Mouse (Mus musculus): ENCODE measurements around the gene Lin7c. TPM values are rescaled to one million over a fixed set of nuclear protein-coding genes. Genes with fewer than 3 reads are reported as not detected.
A peak's percentile ranks its signal among the peaks of the same experiment; 100 is the strongest.

The Lin7c gene
- polyA plus RNA-seq, 1 experiment: 0.04 TPM

DNA sequence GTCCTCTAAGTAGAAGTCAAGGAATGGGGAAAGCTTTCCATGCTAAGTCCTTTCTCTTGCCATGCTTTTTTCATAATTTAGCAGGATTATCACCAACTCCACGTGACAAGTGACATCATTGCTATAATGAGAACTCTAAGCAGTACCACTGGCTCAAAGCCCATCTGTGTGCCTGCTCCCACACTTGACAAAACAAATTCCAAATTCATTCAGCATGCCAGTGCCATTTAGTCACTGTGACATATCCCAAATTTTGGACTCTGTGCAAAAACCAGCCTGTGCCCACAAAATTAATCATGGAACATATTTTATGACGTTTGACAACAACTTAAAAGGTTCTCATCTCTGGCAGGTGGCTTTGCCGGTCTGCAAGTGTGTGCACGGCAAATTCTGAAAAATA lies 6.5 kb upstream of the Lin7c start:
- H3K27me3 ChIP-seq (ENCODE audit: control insufficient read depth): peaks cover 9% of the 10 kb centered on the region
- no peaks in the 10 kb centered on the region for H3K36me3 ChIP-seq (ENCODE audit: control insufficient read depth)
- no peaks in the 10 kb centered on the region for H3K9me3 ChIP-seq (ENCODE audit: control insufficient read depth, low read length)
- TF ChIP-seq GATA1 (IDR thresholded peaks at IDR 0.05; ENCODE audit: low read length) (no peak), TAL1 (IDR thresholded peaks at IDR 0.05; ENCODE audit: low read length) (no peak)
- H3K4me1 ChIP-seq (ENCODE audit: control insufficient read depth): no peaks in the 10 kb centered on the region
- H3K4me3 ChIP-seq (replicated peaks): no peak overlapping the region

DNA sequence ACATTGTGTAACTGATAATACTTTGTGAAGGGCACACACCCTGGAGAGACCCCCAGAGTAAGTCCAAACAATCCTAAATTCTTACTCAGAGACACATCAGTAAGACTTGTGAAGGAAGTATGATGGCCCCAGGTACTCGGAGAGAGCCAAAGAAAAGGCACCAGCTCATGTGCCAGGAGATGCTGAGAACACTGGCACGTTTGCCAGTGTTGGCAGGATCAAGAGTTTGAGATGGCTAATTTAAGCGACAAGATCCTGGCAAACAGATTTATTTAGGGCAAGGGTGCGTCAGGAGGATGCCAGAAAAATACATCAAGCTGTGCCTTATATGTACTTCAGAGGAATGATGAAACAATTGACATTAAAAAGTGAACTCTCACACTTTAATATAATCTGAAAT lies 6.1 kb upstream of the Lin7c start:
- TF ChIP-seq GATA1 (IDR thresholded peaks at IDR 0.05; ENCODE audit: low read length): no peak
- no peak for TF ChIP-seq TAL1 (IDR thresholded peaks at IDR 0.05; ENCODE audit: low read length)
- Histone ChIP-seq H3K27me3 (ENCODE audit: control insufficient read depth) (peaks cover 9% of the 10 kb centered on the region), H3K4me3 (replicated peaks) (no peak overlapping the region), H3K9me3 (ENCODE audit: control insufficient read depth, low read length) (no peaks in the 10 kb centered on the region), H3K4me1 (ENCODE audit: control insufficient read depth) (no peaks in the 10 kb centered on the region), H3K36me3 (ENCODE audit: control insufficient read depth) (no peaks in the 10 kb centered on the region)

DNA sequence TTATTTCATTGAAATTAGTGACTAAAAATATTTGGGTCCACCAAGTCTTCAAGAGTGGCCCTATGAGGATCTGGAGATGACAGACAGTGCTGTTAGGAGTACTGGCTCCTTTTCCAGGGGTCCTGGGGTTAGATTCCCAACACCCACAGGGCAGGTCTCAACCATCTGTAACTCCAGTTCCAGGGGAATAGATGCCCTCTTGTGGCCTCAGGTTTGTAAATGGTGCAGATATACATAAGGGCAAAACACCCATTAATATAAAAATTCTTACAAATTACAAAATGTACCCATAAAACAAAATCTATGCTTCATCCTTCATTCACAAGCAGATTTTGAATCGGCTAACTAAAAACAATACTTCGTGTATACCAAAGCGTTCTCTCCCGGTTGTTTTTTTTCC lies 585 bp upstream of the Lin7c start:
- TF ChIP-seq TAL1 (IDR thresholded peaks at IDR 0.05; ENCODE audit: low read length): no peak
- TF ChIP-seq GATA1 (IDR thresholded peaks at IDR 0.05; ENCODE audit: low read length): no peak
- Histone ChIP-seq H3K27me3 (ENCODE audit: control insufficient read depth) (peaks cover 3% of the 10 kb centered on the region), H3K4me3 (replicated peaks) (peak overlapping the region; percentile 98), H3K36me3 (ENCODE audit: control insufficient read depth) (peaks cover 10% of the 10 kb centered on the region), H3K9me3 (ENCODE audit: control insufficient read depth, low read length) (no peaks in the 10 kb centered on the region), H3K4me1 (ENCODE audit: control insufficient read depth) (peaks cover 25% of the 10 kb centered on the region)

DNA sequence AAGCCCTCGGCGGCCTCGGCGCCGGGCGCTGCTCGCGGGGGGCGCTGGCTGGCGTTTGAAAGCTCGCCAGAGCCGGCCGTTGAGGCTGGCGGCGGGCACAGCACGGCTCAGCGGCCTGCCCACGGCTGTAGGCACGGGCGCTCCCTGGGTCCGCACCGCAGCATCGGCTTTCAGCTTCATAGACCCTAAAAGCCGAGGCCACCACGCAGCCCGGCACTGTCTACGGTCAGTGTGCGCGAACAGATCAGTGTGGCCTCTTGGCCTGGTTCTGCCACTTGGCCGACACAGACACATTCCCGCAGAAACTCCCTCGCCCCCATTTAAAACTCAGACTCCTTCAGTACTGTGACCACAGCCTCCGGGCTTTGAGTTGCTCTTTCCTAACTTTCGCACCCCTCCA lies 378 bp downstream of the Lin7c start:
- Histone ChIP-seq H3K4me1 (ENCODE audit: control insufficient read depth) (peaks cover 25% of the 10 kb centered on the region), H3K36me3 (ENCODE audit: control insufficient read depth) (peaks cover 20% of the 10 kb centered on the region), H3K9me3 (ENCODE audit: control insufficient read depth, low read length) (no peaks in the 10 kb centered on the region), H3K27me3 (ENCODE audit: control insufficient read depth) (peaks cover 3% of the 10 kb centered on the region), H3K4me3 (replicated peaks) (peak overlapping the region; percentile 98)
- TF ChIP-seq GATA1 (IDR thresholded peaks at IDR 0.05; ENCODE audit: low read length): no peak
- no peak for TF ChIP-seq TAL1 (IDR thresholded peaks at IDR 0.05; ENCODE audit: low read length)

DNA sequence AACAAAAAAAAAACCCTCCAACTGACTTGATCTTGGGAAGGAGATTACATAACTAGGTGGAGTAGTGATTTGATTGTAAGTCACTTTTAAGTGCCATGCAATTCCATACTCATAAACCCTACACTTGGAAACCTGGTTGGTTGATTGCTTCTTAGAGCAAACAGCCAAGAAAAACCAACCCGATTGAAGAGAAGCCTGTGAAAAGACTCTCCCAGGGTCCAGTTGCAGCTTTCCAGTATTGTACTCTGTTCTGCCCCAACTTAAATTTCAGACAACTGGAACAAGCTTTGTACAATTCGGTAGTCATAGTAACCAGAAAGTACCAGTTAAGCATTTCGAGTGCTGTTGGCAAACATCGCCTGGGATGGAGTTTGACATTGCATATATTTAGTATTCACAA lies 818 bp downstream of the Lin7c start:
- H3K4me3 ChIP-seq (replicated peaks): peak overlapping the region; percentile 98
- H3K4me1 ChIP-seq (ENCODE audit: control insufficient read depth): peaks cover 25% of the 10 kb centered on the region
- H3K9me3 ChIP-seq (ENCODE audit: control insufficient read depth, low read length): no peaks in the 10 kb centered on the region
- peaks cover 24% of the 10 kb centered on the region for H3K36me3 ChIP-seq (ENCODE audit: control insufficient read depth)
- peaks cover 2% of the 10 kb centered on the region for H3K27me3 ChIP-seq (ENCODE audit: control insufficient read depth)
- no peak for TF ChIP-seq GATA1 (IDR thresholded peaks at IDR 0.05; ENCODE audit: low read length)
- no peak for TF ChIP-seq TAL1 (IDR thresholded peaks at IDR 0.05; ENCODE audit: low read length)

DNA sequence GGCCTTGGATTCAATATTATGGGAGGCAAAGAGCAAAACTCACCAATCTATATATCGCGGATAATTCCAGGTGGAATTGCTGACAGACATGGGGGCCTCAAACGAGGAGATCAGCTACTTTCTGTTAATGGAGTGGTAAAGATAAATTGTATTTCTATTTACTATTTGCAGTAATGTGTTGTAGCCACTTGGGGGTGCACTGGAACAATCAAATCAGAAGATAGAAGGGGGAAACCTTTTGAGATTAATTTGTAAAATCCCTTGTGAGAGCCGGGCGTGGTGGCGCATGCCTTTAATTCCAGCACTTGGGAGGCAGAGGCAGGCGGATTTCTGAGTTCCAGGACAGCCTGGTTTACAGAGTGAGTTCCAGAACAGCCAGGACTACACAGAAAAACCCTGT lies 5.7 kb downstream of the Lin7c start:
- Histone ChIP-seq H3K27me3 (ENCODE audit: control insufficient read depth) (no peaks in the 10 kb centered on the region), H3K4me3 (replicated peaks) (no peak overlapping the region), H3K4me1 (ENCODE audit: control insufficient read depth) (peaks cover 19% of the 10 kb centered on the region), H3K9me3 (ENCODE audit: control insufficient read depth, low read length) (no peaks in the 10 kb centered on the region), H3K36me3 (ENCODE audit: control insufficient read depth) (peaks cover 67% of the 10 kb centered on the region)
- no peak for TF ChIP-seq GATA1 (IDR thresholded peaks at IDR 0.05; ENCODE audit: low read length)
- TF ChIP-seq TAL1 (IDR thresholded peaks at IDR 0.05; ENCODE audit: low read length): no peak

DNA sequence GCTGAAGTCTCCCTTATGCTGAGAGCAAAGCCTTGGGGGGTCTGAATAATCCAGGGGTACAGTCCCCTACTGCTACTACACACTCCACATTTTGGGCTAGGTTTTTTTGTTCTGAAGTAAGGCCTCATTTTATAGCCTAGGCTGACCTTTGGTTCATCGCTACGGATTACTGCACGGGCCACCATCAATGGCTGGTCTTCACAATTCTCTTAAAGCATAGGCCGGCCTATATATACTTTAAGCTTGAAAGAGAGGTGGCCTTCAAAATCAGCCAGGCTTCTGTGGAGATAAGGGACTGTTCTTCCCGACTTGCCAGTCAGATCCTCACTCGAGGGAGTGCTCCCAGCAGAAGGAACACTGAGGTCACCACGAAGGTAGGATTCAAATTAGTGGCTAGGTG lies 12.2 kb downstream of the Lin7c start:
- H3K9me3 ChIP-seq (ENCODE audit: control insufficient read depth, low read length): no peaks in the 10 kb centered on the region
- peaks cover 42% of the 10 kb centered on the region for H3K36me3 ChIP-seq (ENCODE audit: control insufficient read depth)
- TF ChIP-seq TAL1 (IDR thresholded peaks at IDR 0.05; ENCODE audit: low read length) (no peak), GATA1 (IDR thresholded peaks at IDR 0.05; ENCODE audit: low read length) (no peak)
- H3K4me3 ChIP-seq (replicated peaks): no peak overlapping the region
- no peaks in the 10 kb centered on the region for H3K4me1 ChIP-seq (ENCODE audit: control insufficient read depth)
- H3K27me3 ChIP-seq (ENCODE audit: control insufficient read depth): no peaks in the 10 kb centered on the region

DNA sequence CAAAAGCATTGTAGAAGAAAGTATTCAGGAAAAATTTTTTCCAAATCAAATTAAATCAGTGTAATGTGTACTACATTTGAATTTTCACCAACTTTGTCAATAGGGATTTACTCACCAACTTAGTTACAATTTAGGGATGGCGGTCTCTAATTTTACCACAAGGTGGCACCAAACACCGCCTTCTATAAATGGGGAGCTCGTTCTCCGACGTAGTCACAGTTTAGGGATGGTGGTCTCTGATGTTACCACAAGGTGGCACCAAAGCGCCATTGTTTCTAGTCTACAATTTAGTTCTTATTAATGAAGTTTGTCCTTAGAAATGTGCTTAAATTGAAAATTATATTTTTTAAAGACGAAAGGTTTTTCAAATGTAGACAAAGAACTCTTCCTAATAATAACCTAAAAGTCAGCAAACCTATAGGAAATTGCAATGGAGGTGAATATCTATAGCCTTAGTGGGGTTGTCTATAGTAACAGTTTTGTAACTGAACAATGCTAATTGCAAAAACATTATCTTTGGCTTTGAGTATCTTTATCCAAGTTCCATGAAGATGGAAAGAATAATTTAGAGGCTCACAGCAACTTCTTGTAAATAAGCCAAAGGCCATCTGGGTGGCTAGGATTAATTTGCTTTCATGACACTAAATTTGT lies 13.6 kb downstream of the Lin7c start:
- TF ChIP-seq TAL1 (IDR thresholded peaks at IDR 0.05; ENCODE audit: low read length) (no peak), GATA1 (IDR thresholded peaks at IDR 0.05; ENCODE audit: low read length) (no peak)

DNA sequence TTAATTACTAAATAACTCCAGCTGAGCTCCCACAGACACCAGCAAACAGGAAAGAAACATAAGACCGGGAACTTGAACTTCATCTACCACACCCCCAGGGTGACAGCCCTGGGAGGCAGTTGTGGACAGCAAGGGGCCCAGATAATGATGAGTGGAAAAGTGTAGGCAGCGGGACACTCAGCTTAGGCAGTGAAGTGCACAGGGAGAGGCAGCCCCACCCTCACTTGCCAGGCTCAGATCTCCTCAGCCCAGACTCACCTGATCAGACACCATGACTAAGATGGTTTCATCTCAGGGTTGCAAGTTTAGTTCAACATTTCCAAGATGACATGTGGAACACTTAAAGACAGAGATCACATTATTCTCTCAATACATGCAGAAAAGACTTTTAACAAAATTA lies 18.5 kb downstream of the Lin7c start:
- Histone ChIP-seq H3K9me3 (ENCODE audit: control insufficient read depth, low read length) (no peaks in the 10 kb centered on the region), H3K36me3 (ENCODE audit: control insufficient read depth) (no peaks in the 10 kb centered on the region), H3K4me1 (ENCODE audit: control insufficient read depth) (peaks cover 22% of the 10 kb centered on the region), H3K27me3 (ENCODE audit: control insufficient read depth) (peaks cover 12% of the 10 kb centered on the region), H3K4me3 (replicated peaks) (no peak overlapping the region)
- TF ChIP-seq GATA1 (IDR thresholded peaks at IDR 0.05; ENCODE audit: low read length) (no peak), TAL1 (IDR thresholded peaks at IDR 0.05; ENCODE audit: low read length) (no peak)

More for the DNA sequence above, 13.6 kb downstream of the Lin7c start:
- H3K4me3 ChIP-seq (replicated peaks): no peak overlapping the region
- peaks cover 28% of the 10 kb centered on the region for H3K36me3 ChIP-seq (ENCODE audit: control insufficient read depth)
- H3K9me3 ChIP-seq (ENCODE audit: control insufficient read depth, low read length): no peaks in the 10 kb centered on the region
- H3K4me1 ChIP-seq (ENCODE audit: control insufficient read depth): peaks cover 11% of the 10 kb centered on the region
- H3K27me3 ChIP-seq (ENCODE audit: control insufficient read depth): no peaks in the 10 kb centered on the region

DNA sequence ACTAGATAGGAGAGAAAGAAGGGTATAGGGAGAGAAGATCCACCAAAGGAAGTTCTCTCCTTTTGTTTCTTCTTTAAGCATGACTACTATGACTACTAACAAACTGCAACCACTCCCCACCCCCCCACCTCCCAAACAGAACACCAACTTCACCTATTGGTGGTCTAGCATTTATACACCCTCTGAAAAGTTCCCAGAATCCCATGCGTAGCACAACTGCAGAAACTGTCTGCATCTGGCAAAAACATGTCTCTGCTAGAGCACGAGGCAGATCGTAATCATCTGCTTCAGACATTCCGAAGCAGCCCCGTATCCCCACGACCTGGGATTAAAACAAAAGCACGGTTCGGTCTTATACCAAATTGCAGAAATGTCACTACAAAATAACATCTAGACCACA lies 21.6 kb downstream of the Lin7c start:
- H3K9me3 ChIP-seq (ENCODE audit: control insufficient read depth, low read length): no peaks in the 10 kb centered on the region
- peaks cover 23% of the 10 kb centered on the region for H3K27me3 ChIP-seq (ENCODE audit: control insufficient read depth)
- H3K36me3 ChIP-seq (ENCODE audit: control insufficient read depth): no peaks in the 10 kb centered on the region
- H3K4me3 ChIP-seq (replicated peaks): no peak overlapping the region
- no peak for TF ChIP-seq TAL1 (IDR thresholded peaks at IDR 0.05; ENCODE audit: low read length)
- peaks cover 28% of the 10 kb centered on the region for H3K4me1 ChIP-seq (ENCODE audit: control insufficient read depth)
